Mouse (Mus musculus) adrenal gland, adult 2 months (tissue): ENCODE data around the gene Cbfa2t3. TPM values are rescaled to one million over a fixed set of nuclear protein-coding genes. Genes with fewer than 3 reads are reported as not detected.

Experiments used
- DNase-seq: peaks from one replicate; pipeline ENCODE4 v3.0.0; 2021
- long read RNA-seq: library from polyadenylated mRNA; stranded (forward); transcript quantifications from one replicate; pipeline ENCODE4 v2.0.0, GENCODE M21; 2021
- polyA plus RNA-seq: library from polyadenylated mRNA; depleted of rRNA; stranded (reverse); fragments of >200 nt; gene quantifications from 2 replicates; pipeline ENCODE4 v1.2.3, GENCODE M21; 2012; rRNA removed
- total RNA-seq, 2 experiments: library from RNA; stranded (reverse); gene quantifications; 2 replicates each; pipeline ENCODE4 v1.2.3; 2021

The Cbfa2t3 gene
- total RNA-seq (10 to 100 TPM; 13.9 to 16.2 TPM), polyA plus RNA-seq (19.3 and 20.3 TPM in 2 replicates)
- long read RNA-seq, partial matches to known transcripts, result 3 of 10 reads
- long read RNA-seq, other reads (novel, unspliced or antisense), result 4 of 10 reads

DNA sequence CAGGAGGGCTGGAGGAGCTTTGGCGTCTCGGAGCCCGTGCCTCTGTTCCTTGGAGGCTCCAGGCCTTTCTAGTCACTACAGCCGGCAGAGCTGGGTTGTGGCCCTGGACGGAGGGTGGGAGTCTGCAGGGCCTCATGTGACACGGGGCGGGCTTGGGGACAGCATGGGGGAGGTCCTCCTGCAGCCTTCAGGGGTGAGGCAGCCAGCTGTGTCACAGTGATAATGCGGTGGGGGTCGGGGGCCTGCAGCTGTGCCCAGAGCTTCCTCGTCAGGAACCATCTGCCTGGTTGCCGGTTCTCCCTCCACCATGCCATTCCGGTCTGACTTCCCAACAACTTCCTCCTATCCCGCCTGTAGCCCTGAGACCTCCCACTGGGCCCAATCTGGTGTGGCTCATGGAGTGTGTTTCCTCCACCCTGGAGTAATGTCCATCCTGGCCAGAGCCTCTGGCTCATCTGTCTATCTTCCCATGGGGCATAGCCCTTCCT, at the start of gene Cbfa2t3:
Gene Cbfa2t3 (minus strand): TSS at position 105 of the 488 bp plus-strand sequence.
- DNase-seq, result peak; percentile 31

- DNase-seq, result no peak
These were observed 48.9 kb upstream of the Cbfa2t3 start for GRCm38 (mm10) chr8:122747825-122748224.

DNA sequence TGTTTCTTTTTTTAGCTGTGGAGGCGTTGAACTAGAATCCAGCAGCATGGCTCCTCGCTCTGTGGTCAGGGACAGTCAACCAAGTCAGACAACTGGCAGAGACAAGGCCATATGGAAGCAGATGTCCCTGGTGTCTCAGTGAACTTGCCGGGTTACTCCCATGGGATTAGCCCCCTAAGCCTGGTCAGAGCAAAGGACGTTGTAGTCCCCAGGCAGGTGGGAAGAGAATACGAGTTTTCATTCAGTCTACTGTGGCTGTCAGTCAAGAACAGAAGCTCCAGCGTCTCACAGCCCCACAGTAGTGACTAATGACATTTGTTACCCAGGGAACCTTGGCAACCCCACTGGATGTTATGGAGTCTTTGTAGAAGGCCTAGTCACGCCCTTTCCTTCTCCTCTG, 47.5 kb upstream of the Cbfa2t3 start:
- DNase-seq, result no peak

DNA sequence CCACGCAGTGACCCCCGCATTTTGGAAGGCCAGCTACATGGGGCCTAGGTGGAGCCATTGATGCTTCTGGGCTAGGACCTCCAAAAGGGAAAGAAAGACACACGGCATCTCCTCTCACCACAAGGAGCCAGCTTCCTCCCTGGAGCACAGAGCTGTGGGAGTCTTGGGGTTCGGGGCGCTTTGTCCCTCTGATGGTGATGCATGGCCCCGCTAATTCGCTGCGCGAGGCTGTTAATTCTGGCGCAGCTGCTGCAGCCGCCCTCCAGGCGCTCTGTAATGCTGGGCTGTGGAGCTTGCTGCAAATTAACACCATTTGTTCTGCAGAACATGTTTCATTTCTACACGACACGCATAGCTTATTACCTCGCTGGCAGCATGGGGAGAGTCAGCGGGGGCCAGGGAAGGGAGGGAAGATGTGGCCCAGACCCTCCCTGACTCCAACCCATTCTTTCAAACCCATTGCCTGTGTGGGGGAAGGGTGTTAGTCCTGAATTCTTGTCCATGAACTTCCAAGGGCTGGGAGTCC, 46.9 kb upstream of the Cbfa2t3 start:
- DNase-seq, result no peak

- no peak for DNase-seq
These were observed 46.3 kb upstream of the Cbfa2t3 start for GRCm38 (mm10) chr8:122745022-122745749.

DNA sequence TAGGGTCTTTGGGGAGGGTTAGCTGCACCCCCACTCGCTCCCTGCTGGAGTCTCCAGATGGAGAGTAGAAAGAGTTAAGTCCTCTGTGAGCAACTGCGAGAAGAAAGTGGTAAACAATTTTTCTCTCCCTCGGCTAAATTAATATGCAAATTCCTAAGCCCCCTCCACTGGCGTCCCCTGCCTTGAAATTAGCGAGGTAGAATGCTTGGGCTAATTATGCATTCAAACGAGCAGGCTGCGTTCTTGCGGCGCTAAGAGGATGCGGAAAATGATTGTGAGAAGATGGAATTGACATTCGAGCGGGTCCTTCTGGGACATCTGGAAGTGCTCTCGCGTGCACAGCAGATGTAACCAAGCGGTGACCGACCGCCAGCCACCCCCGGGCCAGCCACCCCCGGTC, 43.6 kb upstream of the Cbfa2t3 start:
- no peak for DNase-seq

DNA sequence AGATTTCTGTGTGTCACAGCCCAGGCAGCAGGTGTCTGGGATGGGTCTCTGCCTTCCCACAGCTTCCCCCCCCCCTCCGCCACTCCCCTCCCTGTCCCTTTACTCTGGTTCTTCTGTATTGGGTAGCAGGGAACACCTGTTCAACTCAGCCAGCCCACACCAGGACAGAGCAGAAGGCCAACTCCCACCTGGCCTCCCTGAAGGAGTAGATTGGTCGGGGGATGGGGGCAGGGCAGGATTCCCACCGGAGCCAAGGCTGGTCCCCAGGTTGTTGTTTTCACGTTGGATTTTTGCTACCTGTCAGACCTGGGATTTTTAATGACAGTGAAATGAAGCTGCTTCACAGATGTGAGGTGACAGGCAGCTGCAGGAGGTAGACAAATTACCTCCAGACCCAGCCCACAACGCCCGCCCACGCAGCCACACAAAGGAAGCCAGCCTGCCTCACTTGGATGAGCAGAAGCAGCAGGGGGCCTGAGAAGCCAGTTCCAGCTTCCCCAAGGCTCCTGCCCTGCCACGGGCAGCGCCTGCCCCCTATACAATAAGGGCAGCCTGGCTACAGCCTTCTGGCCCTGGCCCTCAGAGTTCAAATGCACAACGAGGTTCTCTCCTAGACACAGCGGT, 40.3 kb upstream of the Cbfa2t3 start:
- DNase-seq, result no peak

GRCm38 (mm10) chr8:122737886-122738285, 39.0 kb upstream of the Cbfa2t3 start:
- no peak for DNase-seq

- no peak for DNase-seq
These were observed 38.2 kb upstream of the Cbfa2t3 start for GRCm38 (mm10) chr8:122737071-122737470.

DNA sequence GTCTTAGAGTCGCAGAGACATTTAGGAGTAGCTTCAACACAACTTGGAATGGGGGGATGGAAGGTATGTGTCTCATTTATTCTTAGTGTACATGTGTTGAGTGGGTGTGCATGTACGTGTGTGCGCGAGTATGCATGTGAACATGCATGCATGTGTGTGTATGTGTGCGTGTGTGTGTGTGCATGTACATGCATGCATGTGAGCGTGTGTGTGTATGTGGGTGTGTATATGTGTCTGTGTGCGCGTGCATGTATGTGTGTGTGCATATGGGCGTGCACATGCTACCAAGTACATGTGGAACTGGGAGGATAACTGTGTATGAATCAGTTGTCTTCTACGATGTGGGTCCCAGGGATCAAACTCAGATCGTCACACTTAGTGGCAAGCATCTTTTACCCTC, 37.7 kb upstream of the Cbfa2t3 start:
- no peak for DNase-seq

DNA sequence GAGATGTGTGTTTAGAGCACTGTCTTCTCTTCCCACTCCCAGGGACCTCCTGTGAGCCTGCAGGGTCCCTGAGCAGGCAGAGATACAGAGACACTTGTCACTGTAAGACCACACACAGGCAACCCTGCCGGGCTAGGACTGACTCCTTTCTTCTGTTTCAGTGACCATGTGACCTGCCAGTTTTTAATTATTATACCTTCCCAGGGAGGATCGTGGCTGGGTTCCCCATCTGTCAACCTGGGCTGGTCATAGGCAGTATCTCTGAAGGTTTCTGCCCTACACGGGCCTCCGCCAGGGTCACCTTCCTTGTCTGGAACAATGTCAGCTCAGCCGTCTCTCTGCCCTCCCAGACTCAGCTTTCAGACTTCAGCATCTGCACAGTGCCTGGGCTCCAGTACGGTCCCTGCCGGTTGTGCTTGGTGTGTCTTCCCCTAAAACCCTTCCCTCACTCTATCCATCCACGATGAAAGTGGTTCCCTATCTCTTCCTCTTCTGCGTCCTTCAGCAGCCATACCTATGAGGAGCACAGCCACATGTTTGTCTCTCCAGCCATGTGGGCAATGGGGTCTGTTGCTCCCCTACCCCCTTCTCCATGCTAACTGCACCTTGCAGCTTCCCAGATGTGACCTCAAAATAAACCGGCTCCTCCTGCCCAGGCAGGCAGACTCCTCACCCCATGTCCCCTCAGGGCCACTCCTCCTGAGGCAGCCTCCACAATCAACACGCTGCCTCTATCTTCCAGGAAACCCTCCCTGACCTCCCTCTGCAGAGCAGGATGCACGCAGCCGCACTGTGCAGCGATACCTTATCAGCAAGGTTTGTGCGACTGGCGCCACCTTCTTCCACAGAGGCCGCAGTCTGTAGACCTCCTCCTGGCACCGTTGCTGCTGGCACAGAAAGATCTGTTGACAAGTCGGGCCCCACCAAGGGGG, 36.9 kb upstream of the Cbfa2t3 start:
- DNase-seq, result no peak

DNA sequence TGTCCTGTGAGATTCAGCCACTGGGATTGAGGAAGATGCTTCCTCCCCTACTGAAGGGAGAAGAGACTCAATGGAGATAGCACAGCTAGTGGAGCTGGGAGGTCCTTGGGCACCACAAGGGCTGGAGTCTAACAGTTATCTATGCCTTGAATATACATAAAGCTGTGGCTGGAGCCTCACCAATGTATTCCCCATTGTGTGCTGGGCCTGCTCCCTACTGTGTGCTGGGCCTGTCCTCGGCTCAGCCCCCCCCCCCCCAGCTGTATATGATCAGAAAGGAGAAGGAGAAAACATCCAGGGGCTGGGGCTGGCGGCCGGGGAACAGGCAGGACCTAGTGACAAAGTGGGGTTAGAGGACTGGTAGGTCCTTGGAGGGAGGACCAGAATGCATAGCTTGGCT, 36.2 kb upstream of the Cbfa2t3 start:
- no peak for DNase-seq

DNA sequence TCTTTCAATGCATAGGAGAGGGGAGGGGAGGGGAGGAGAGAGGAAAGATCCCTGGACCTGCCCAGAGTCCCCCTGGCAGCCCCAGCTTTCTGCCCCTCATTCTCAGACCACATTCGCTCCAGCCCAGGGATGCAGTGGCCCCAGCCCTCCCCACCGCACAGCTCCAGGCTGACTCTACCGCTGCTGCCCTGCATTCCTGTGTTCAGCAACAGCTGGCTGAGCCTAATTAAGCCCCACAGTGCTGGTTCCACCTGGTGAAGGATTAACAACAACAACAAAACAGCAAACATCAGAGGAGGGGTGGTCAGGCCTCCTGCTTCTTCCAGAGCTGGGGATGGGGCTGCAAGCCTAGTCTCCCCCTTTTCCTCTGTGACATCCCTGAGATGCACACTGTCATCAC, 29.7 kb upstream of the Cbfa2t3 start:
- DNase-seq, result no peak

- no peak for DNase-seq
These were observed 28.5 kb upstream of the Cbfa2t3 start for GRCm38 (mm10) chr8:122727412-122727811.

DNA sequence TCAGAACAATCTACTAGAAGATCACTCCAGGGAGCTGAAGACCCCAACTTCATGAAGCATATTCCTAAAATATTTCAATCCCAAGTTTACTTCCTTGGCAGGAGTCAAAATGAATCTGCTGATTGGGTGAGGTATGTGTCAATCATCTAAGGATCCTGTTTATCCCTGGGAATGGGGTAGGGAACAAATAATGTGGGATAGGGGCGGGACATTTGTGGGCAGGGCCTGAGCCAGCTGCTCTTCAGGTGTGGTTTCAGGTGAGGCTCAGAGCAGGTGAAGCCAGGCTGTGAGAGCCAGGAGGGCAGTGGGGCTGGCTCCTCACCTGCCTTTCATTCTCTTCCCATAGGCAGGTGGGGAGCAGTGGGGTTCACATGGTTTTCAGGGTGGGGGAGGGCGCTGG, 27.9 kb upstream of the Cbfa2t3 start:
- DNase-seq, result no peak

DNA sequence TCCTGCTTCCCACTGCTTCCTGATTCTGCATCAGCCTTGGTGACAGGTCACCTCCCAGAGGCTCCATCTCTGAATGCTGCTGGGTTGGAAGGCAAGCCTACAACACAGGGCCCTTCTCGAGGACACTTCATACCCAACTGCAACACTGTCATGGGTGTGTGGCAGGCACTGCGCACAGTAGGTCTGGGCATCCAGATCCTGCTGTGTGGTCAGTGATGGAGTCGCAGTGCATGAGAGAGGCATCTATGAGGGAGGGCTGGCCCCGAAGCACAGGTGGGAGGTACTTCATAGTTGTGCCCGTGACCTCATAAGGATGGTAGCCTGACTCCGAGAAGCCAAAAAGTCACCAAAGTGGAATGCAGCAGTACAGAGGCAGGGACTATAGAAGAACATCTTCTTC, 26.3 kb upstream of the Cbfa2t3 start:
- DNase-seq, result no peak

GRCm38 (mm10) chr8:122720811-122721640, 22.1 kb upstream of the Cbfa2t3 start:
- DNase-seq, result peak; percentile 38

GRCm38 (mm10) chr8:122720070-122720729, 21.3 kb upstream of the Cbfa2t3 start:
- DNase-seq, result peak; percentile 60

GRCm38 (mm10) chr8:122719500-122720065, 20.7 kb upstream of the Cbfa2t3 start:
- peak; percentile 50 for DNase-seq
